Mouse (Mus musculus) bone marrow, adult 2 months (tissue): ENCODE measurements around the gene Bbs10.

Source experiments
- CTCF ChIP-seq: fragments of 200-500 bp; IDR thresholded peaks from 2 replicates; pipeline ENCODE4 v1.5.1; 2011; ENCODE audit warnings: low read length, control low read depth; ENCODE audit not compliant: control insufficient read depth, insufficient read depth
- POLR2A ChIP-seq: fragments of 200-500 bp; IDR thresholded peaks from 2 replicates; pipeline ENCODE4 v1.6.1; 2011; ENCODE audit warnings: low read depth, mild to moderate bottlenecking, control low read depth, low read length, borderline replicate concordance; ENCODE audit not compliant: control insufficient read depth

GRCm38 (mm10) chr10:111271687-111272086 lies 26.8 kb upstream of the Bbs10 start:
- no peak for TF ChIP-seq CTCF
- TF ChIP-seq POLR2A = no peak
